Mouse (Mus musculus): Measurements from ENCODE around the gene Myoz2. TPM values are rescaled to one million over a fixed set of nuclear protein-coding genes. Genes with fewer than 3 reads are reported as not detected.

Myoz2 gene
- polyA plus RNA-seq, 1 experiment from 2014 or later, result 0.59 TPM

Other genes starting within 250 kb of the Myoz2 start
- gene Fabp2, start 139.9 kb downstream of the Myoz2 start, polyA plus RNA-seq (2015; fragmentation: Nextera tagmentation; extraction: Ambion mirVana), result 654 and 813 TPM in 2 replicates
- not detected in 2 replicates for gene Gm10959, start 115.7 kb downstream of the Myoz2 start, polyA plus RNA-seq (2015; fragmentation: Nextera tagmentation; extraction: Ambion mirVana)
- gene 1810037I17Rik, start 110.8 kb downstream of the Myoz2 start, polyA plus RNA-seq (2015; fragmentation: Nextera tagmentation; extraction: Ambion mirVana), result 146 and 156 TPM in 2 replicates
- gene Usp53, start 50.5 kb downstream of the Myoz2 start, polyA plus RNA-seq (2015; fragmentation: Nextera tagmentation; extraction: Ambion mirVana), result 12.1 and 12.4 TPM in 2 replicates
- gene Synpo2, start 201.1 kb upstream of the Myoz2 start, polyA plus RNA-seq (2015; fragmentation: Nextera tagmentation; extraction: Ambion mirVana), result 31.2 and 36.8 TPM in 2 replicates
- gene Sec24d, start 232.4 kb upstream of the Myoz2 start, polyA plus RNA-seq (2015; fragmentation: Nextera tagmentation; extraction: Ambion mirVana), result 87.8 and 95.9 TPM in 2 replicates